8 mouse cellular contexts compared by ENCODE assay signal in genomic region chr1:74661448-74662195, GRCm38 (mm10). TPM values are rescaled to one million over a fixed set of nuclear protein-coding genes. Genes with fewer than 3 reads are reported as not detected.
A peak's percentile ranks its signal among the peaks of the same experiment; 100 is the strongest.
DNase-seq lines count a peak whose midpoint lies in the region; ATAC-seq lines count a peak whose summit lies in the region.

TSS of gene Ttll4 (plus strand) at chr1:74661745.

- H3K4me1 ChIP-seq in intestine, embryonic 14.5 days (replicated peaks; ENCODE audit: control insufficient read depth, insufficient read depth, low read length), result 0 out of 2 replicates have a peak, but pooled peaks cover 9% of the 10 kb centered on the region

- peak within 1 kb of the TSS; percentile 84 for H3K4me3 ChIP-seq in intestine, embryonic 14.5 days (ENCODE audit: low read depth, low read length)

- H3K27me3 ChIP-seq in intestine, embryonic 14.5 days (replicated peaks; ENCODE audit: control insufficient read depth, insufficient read depth, low read length), result no peaks in the 10 kb centered on the region

- H3K27ac ChIP-seq in intestine, embryonic 14.5 days (ENCODE audit: low read depth), result peak within 1 kb of the TSS; percentile 74

- ATAC-seq in intestine, embryonic 14.5 days (replicated peaks; ENCODE audit: low FRiP score, low TSS enrichment, low read depth), result peak; percentile 99

- H3K9ac ChIP-seq in intestine, embryonic 14.5 days (ENCODE audit: low read length), result peak within 1 kb of the TSS; percentile 69

- under 1% methylated on average over 60 of the region's 66 CpGs for WGBS in intestine, embryonic 14.5 days

- peak within 1 kb of the TSS; percentile 65 for H3K4me2 ChIP-seq in intestine, embryonic 14.5 days (ENCODE audit: low read length)

- no peaks in the 10 kb centered on the region for H3K9me3 ChIP-seq in intestine, embryonic 14.5 days (ENCODE audit: control insufficient read depth, low read length)

- peak; percentile 89 to 92 for DNase-seq in adrenal gland, adult 18-20 months (ENCODE audit: low spot score in 2 of 2)
- DNase-seq in embryo, embryonic 11 days, result peak; percentile 99
- DNase-seq in gastrocnemius, postnatal 25 days, result peak; percentile 94
- DNase-seq in intestine, embryonic 14.5 days (ENCODE audit: low spot score), result peak; percentile 95
- DNase-seq in left cerebral cortex, postnatal 14 days (ENCODE audit: low spot score in 2 of 2), result peak; percentile 92 to 95
- DNase-seq in mesoderm, embryonic 11.5 days (ENCODE audit: low read depth, low spot score), result peak; percentile 98
- peak; percentile 90 to 91 for DNase-seq in right cerebral cortex, postnatal 36 days (ENCODE audit: low spot score in 2 of 2)
- DNase-seq in yolk sac, embryonic 10.5 days (ENCODE audit: low spot score), result peak; percentile 98

- intact Hi-C loops in left cerebral cortex, postnatal 14 days (cut with DNase I), result no loop called here

- peaks cover 5% of the 10 kb centered on the region; the same call in 1 of the 2 replicates for H3K36me3 ChIP-seq in intestine, embryonic 14.5 days (ENCODE audit: control insufficient read depth, insufficient read depth, low read length)

RNA-seq across cellular contexts. Expression of gene Ttll4, which starts in this region (rescaled TPM):
- 10 to 100 TPM; 14.1 to 23.3 TPM for total RNA-seq in adrenal gland, adult 18-20 months (2021)
- total RNA-seq in gastrocnemius, postnatal 25 days (2021), result 10 to 100 TPM; 10.8 to 11.4 TPM
- polyA plus RNA-seq in intestine, embryonic 14.5 days (2014; fragmentation: Nextera tagmentation; extraction: Ambion mirVana), result 21.8 and 26.3 TPM in 2 replicates
- 10 to 100 TPM; 21.2 to 24.9 TPM for total RNA-seq in left cerebral cortex, postnatal 14 days (2021)

Comparison
In these comparisons a context has a peak if more than half of its experiments do, and no peak if none do; other contexts are left out.
1. Peak in every context shown above with its lines: DNase-seq, ATAC-seq, H3K4me3 ChIP-seq and H3K27ac ChIP-seq.